Mouse (Mus musculus) erythroid progenitor cell, adult 5-6 weeks (primary cell): ENCODE data around the gene Sptbn4. TPM values are rescaled to one million over a fixed set of nuclear protein-coding genes. Genes with fewer than 3 reads are reported as not detected.
A peak's percentile ranks its signal among the peaks of the same experiment; 100 is the strongest.

ENCODE experiments used
- ATAC-seq: replicated peaks from 2 replicates; pipeline ENCODE4 v1.8.0; 2016; ENCODE audit warnings: moderate number of reproducible peaks, mild to moderate bottlenecking, moderate TSS enrichment, inconsistent platforms; ENCODE audit not compliant: poor library complexity, low FRiP score, severe bottlenecking
- total RNA-seq, 2 experiments: library from RNA; stranded (forward) in 1 of 2; stranded (reverse) in 1 of 2; fragments of 150-400 nt in 1 of 2; fragments of 186-747, 209-891 nt in 1 of 2; gene quantifications; 2 replicates each; pipeline versions ENCODE4 v1.2.3 to v1.2.4; 2015 to 2017; ENCODE audit warnings: low replicate concordance in 2 of 2

Gene Sptbn4
- total RNA-seq, 2 experiments from 2014 or later: 0.08 TPM; not detected in 1

- no peak for ATAC-seq
Observed at GRCm38 (mm10) chr7:27357595-27357978, 89.9 kb downstream of the Sptbn4 start.

GRCm38 (mm10) chr7:27356861-27357594, 90.5 kb downstream of the Sptbn4 start, which contains the start of gene Gm20479:
TSS of gene Gm20479 (minus strand) at chr7:27357419.
- ATAC-seq: no peak

- peak; percentile 47 for ATAC-seq
Observed at GRCm38 (mm10) chr7:27356248-27356647, 91.2 kb downstream of the Sptbn4 start.

- ATAC-seq: peak; percentile 97
Observed at GRCm38 (mm10) chr7:27355745-27356240, 91.7 kb downstream of the Sptbn4 start, which contains the start of gene Shkbp1. TSS of gene Shkbp1 (minus strand) at chr7:27356019.

- peak; percentile 13 for ATAC-seq
Observed at GRCm38 (mm10) chr7:27355261-27355660, 92.2 kb downstream of the Sptbn4 start.

GRCm38 (mm10) chr7:27354783-27355182, 92.7 kb downstream of the Sptbn4 start:
- ATAC-seq: no peak

- 0 out of 2 replicates have a peak, but pooled peaks have one; percentile 28 for ATAC-seq
Observed at GRCm38 (mm10) chr7:27354144-27354543, 93.3 kb downstream of the Sptbn4 start.

GRCm38 (mm10) chr7:27345444-27345843, 102.0 kb downstream of the Sptbn4 start:
- ATAC-seq: no peak

GRCm38 (mm10) chr7:27342595-27342994, 104.9 kb downstream of the Sptbn4 start:
- ATAC-seq: no peak

- ATAC-seq: no peak
Observed at GRCm38 (mm10) chr7:27339519-27339918, 108.0 kb downstream of the Sptbn4 start.

GRCm38 (mm10) chr7:27339114-27339513, 108.4 kb downstream of the Sptbn4 start:
- ATAC-seq: no peak

GRCm38 (mm10) chr7:27337175-27337853, 110.2 kb downstream of the Sptbn4 start, which contains the start of gene Ltbp4:
TSS of gene Ltbp4 (minus strand) at chr7:27337692.
- ATAC-seq: no peak

GRCm38 (mm10) chr7:27335928-27336823, 111.3 kb downstream of the Sptbn4 start:
- ATAC-seq: peak; percentile 82

- no peak for ATAC-seq
Observed at GRCm38 (mm10) chr7:27335011-27335720, 112.3 kb downstream of the Sptbn4 start.

- no peak for ATAC-seq
Observed at GRCm38 (mm10) chr7:27334405-27334911, 113.0 kb downstream of the Sptbn4 start.

- ATAC-seq: no peak
Observed at GRCm38 (mm10) chr7:27333316-27333941, 114.1 kb downstream of the Sptbn4 start.

GRCm38 (mm10) chr7:27332353-27333199, 114.9 kb downstream of the Sptbn4 start:
- no peak for ATAC-seq

- no peak for ATAC-seq
Observed at GRCm38 (mm10) chr7:27331854-27332253, 115.6 kb downstream of the Sptbn4 start.
